Mouse (Mus musculus) C2C12 (cell line): ENCODE data around the gene Gm11037. TPM values are rescaled to one million over a fixed set of nuclear protein-coding genes. Genes with fewer than 3 reads are reported as not detected.
A peak's percentile ranks its signal among the peaks of the same experiment; 100 is the strongest.

ENCODE experiments used
- H3K27me3 ChIP-seq: one replicate; pipeline ENCODE4 v1.6.1; 2011; ENCODE audit not compliant: control insufficient read depth, insufficient read depth, insufficient read length
- H3K36me3 ChIP-seq: one replicate; pipeline ENCODE4 v1.6.1; 2011; ENCODE audit not compliant: control insufficient read depth, insufficient read depth
- H3K4me3 ChIP-seq: one replicate; pipeline ENCODE4 v1.5.1; 2011; ENCODE audit warnings: mild to moderate bottlenecking, control low read depth; ENCODE audit not compliant: poor library complexity, insufficient read depth, severe bottlenecking
- H3K79me2 ChIP-seq: one replicate; pipeline ENCODE4 v1.6.1; 2011; ENCODE audit not compliant: control insufficient read depth, insufficient read depth
- H3K79me3 ChIP-seq: one replicate; pipeline ENCODE4 v1.6.1; 2011; ENCODE audit warnings: low read depth, control low read depth
- H3ac ChIP-seq: one replicate; pipeline ENCODE3; 2011; ENCODE audit warnings: low read depth; ENCODE audit not compliant: control insufficient read depth, insufficient read length
- CEBPB ChIP-seq: IDR thresholded peaks from one replicate; pipeline ENCODE4 v1.6.1; 2011; ENCODE audit warnings: low read depth, mild to moderate bottlenecking, control low read depth, moderate library complexity
- CTCF ChIP-seq: IDR thresholded peaks from one replicate; pipeline ENCODE4 v1.5.1; 2011; ENCODE audit not compliant: control insufficient read depth, insufficient read depth, insufficient read length
- FOSL1 ChIP-seq: IDR thresholded peaks from one replicate; pipeline ENCODE4 v1.8.0; 2011; ENCODE audit warnings: mild to moderate bottlenecking, low read length; ENCODE audit not compliant: poor library complexity, insufficient read depth, severe bottlenecking
- MAX ChIP-seq: IDR thresholded peaks from one replicate; pipeline ENCODE4 v1.6.1; 2011; ENCODE audit warnings: mild to moderate bottlenecking, control low read depth
- MYOD1 ChIP-seq: IDR thresholded peaks from one replicate; pipeline ENCODE4 v1.6.1; 2011; ENCODE audit warnings: low read depth; ENCODE audit not compliant: control insufficient read depth, insufficient read length
- MYOG ChIP-seq: IDR thresholded peaks from one replicate; pipeline ENCODE4 v1.6.1; 2011; ENCODE audit not compliant: control insufficient read depth, insufficient read length; ENCODE audit errors: extremely low read depth
- USF1 ChIP-seq: IDR thresholded peaks from one replicate; pipeline ENCODE4 v1.6.1; 2011; ENCODE audit warnings: low read depth, mild to moderate bottlenecking, control low read depth, moderate library complexity
- polyA plus RNA-seq: library from polyadenylated mRNA; unstranded; fragments of >200 nt; fragmentation: generic; extraction: Trizol; gene quantifications from one replicate; pipeline ENCODE4 v1.2.1, GENCODE M21; 2012; ENCODE audit warnings: missing spikeins

The Gm11037 gene
- polyA plus RNA-seq, 1 experiment = not detected

GRCm38 (mm10) chr2:131105989-131106388 is 27.3 kb upstream of the Gm11037 start:
- TF ChIP-seq CTCF (no peak), USF1 (no peak), CEBPB (no peak), MYOG (no peak), MAX (no peak), FOSL1 (no peak), MYOD1 (no peak)
- Histone ChIP-seq H3ac (no peak overlapping the region), H3K4me3 (no peak overlapping the region), H3K27me3 (no peaks in the 10 kb centered on the region), H3K79me3 (no peaks in the 10 kb centered on the region), H3K79me2 (no peaks in the 10 kb centered on the region), H3K36me3 (no peaks in the 10 kb centered on the region)

- TF ChIP-seq USF1 (no peak), MAX (no peak), FOSL1 (no peak), CTCF (no peak), MYOD1 (no peak), MYOG (no peak), CEBPB (no peak)
- Histone ChIP-seq H3K36me3 (no peaks in the 10 kb centered on the region), H3K4me3 (no peak overlapping the region), H3K27me3 (no peaks in the 10 kb centered on the region), H3K79me3 (no peaks in the 10 kb centered on the region), H3ac (no peak overlapping the region), H3K79me2 (no peaks in the 10 kb centered on the region)
These were observed 14.2 kb upstream of the Gm11037 start for GRCm38 (mm10) chr2:131118968-131119574.

DNA sequence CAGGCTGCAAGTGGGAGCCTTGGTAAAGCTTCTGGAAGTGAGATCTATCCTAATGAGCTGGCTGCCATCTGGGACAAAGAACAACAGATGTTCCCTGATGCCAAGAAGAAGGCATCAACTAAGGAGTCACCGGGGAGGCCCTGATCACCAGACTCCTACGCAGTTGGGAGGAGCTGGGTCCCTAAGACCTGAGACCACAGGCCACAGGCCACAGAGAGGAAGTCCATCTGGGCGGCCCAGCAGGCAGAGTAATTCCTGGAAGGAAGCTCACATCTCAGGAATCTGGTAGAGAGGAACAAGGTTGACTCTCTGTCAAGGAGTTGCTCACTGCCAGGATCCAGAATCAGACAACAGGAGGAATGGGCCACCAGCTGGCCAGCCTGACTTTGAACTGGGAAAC is 9.1 kb upstream of the Gm11037 start:
- Histone ChIP-seq H3K4me3 (no peak overlapping the region), H3K79me2 (no peaks in the 10 kb centered on the region), H3K36me3 (no peaks in the 10 kb centered on the region), H3ac (no peak overlapping the region), H3K79me3 (no peaks in the 10 kb centered on the region), H3K27me3 (no peaks in the 10 kb centered on the region)
- TF ChIP-seq CEBPB (no peak), MYOD1 (peak; percentile 42)

DNA sequence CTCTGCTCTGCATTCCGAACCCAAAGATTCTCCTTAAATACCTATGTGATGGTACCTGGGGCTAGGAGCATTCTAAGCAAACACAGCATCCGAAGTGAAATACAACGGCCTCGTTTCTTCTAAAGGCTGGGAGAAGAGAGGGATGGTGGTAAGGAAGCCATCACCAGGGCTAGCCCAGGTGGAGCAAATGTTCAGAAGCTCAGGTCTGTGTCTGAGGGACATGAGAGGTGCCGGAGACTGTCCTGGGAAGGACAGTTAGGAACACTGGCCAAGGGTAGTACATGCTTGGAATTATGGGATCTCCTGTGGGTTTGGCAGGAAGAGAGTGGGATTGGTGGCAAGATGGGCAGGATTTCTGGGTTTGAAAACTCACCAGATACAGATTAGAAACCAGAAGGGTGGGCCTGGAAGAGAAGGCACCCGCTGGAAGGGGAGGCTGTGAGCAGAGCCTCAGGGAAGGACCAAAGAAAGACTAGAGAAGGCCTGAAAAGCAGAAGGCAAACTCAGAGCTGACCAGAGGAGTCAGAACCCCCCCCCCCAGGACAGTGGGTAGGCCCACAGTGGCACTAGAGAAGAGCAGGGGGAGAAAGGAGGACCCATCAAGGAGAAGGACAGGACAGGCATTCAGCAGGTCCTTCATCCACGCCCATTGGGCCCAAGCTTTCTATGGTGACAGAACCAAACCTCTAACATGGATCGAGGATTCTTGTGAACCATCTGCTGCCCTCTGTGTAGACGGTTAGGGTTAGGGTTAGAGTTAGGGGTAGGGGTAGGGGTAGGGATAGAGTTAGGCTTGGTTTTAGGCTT is 7.9 kb upstream of the Gm11037 start:
- TF ChIP-seq USF1 (no peak), FOSL1 (no peak), CTCF (no peak), MYOG (no peak), MAX (no peak), MYOD1 (no peak), CEBPB (no peak)
- Histone ChIP-seq H3K79me3 (no peaks in the 10 kb centered on the region), H3ac (no peak overlapping the region), H3K36me3 (no peaks in the 10 kb centered on the region), H3K79me2 (no peaks in the 10 kb centered on the region), H3K4me3 (no peak overlapping the region), H3K27me3 (no peaks in the 10 kb centered on the region)

DNA sequence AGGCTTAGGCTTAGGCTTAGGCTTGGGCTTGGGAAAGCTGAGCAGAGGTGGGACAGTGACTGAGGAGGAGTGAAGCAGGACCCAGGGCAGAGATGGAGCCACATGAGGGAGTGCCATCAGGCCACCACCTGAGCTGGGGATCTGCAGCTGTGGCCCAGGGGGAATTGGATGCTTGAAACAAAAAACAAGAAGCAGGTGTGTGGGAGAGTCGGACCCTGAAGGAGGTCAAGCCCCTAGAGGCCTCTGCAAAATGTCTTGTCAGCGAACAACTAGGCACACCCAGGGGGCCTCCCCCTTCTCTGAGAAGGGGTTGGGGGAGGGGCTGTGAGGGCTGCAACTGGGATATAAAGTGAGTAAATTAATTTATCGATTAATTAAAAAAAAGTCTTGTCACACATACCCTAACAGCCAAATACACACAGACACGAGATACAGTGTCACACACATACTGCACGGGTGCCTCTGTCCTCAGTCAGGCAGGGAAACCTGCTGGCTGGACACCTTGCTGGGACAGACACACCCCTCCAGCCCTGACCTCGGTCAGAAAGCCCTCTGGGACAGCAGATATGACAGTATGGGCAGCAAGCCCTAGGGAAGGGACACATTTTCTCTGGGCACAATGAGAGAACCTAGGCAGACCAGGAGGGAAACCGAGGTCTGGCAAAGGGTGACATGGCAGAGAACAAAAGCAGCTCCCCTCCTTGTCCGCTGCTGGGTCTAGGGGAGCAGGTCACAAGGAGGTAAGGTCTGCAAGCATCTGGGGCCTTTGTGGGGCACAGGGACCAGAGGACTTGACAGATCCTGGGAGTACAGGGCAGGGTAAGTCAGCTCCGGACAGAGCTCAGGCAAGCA is 7.1 kb upstream of the Gm11037 start:
- H3K4me3 ChIP-seq = no peak overlapping the region
- no peak for TF ChIP-seq CTCF
- H3K79me3 ChIP-seq = no peaks in the 10 kb centered on the region
- no peak overlapping the region for H3ac ChIP-seq
- H3K27me3 ChIP-seq = no peaks in the 10 kb centered on the region
- H3K79me2 ChIP-seq = no peaks in the 10 kb centered on the region
- H3K36me3 ChIP-seq = no peaks in the 10 kb centered on the region

DNA sequence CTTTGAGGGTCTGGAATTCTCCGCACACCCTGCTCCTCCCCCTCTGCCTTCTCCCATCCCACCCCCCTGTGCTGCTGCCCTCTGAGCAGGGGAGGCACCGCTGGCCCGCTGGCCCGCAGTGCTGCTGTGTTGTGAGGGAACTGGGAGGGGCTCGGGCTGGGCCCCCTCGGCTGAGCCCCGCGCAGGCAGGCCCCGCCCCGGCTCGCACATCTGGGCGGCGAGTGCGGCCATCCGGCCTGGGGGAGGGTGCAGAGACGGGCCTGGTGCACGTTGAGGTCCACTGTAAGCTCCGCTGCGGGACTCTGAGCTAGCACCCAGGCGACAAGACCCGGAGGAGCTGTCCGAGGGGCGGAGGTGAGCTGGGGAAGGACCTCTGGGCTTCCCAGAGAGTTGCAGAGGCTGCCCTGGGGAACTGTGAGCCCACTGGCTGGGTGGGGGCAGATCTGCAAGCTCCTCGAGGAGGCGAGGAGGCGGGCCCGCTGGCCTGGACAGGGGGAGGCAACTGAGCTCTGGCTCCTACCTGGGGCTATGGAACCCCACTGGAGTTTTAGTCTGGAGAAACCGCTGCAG is 6.1 kb upstream of the Gm11037 start, which contains the start of gene Hspa12b:
Hspa12b (plus strand) TSS at position 120 of the 570 bp plus-strand sequence.
- no peaks in the 10 kb centered on the region for H3K79me2 ChIP-seq
- TF ChIP-seq MYOG (no peak), MYOD1 (no peak), FOSL1 (no peak), USF1 (no peak), CEBPB (no peak), CTCF (no peak), MAX (no peak)
- H3ac ChIP-seq = no peak within 1 kb of the TSS
- H3K4me3 ChIP-seq = peak within 1 kb of the TSS; percentile 21
- H3K79me3 ChIP-seq = no peaks in the 10 kb centered on the region
- no peaks in the 10 kb centered on the region for H3K36me3 ChIP-seq
- no peaks in the 10 kb centered on the region for H3K27me3 ChIP-seq
